Mouse (Mus musculus) lung, postnatal 36 days (tissue): ENCODE measurements around the gene Arhgef10l.

Source experiments
- DNase-seq: peaks from one replicate; pipeline ENCODE4 v3.0.0; 2022; ENCODE audit warnings: mixed read lengths

The Arhgef10l gene

GRCm38 (mm10) chr4:140693513-140693912, 27.7 kb upstream of the Arhgef10l start:
- no peak for DNase-seq

- DNase-seq, result no peak
Measured at GRCm38 (mm10) chr4:140691481-140691880, 25.7 kb upstream of the Arhgef10l start.

- peak; percentile 31 for DNase-seq
Measured at GRCm38 (mm10) chr4:140689873-140690655, 24.3 kb upstream of the Arhgef10l start.

- no peak for DNase-seq
Measured at GRCm38 (mm10) chr4:140688826-140689425, 23.1 kb upstream of the Arhgef10l start.

GRCm38 (mm10) chr4:140688044-140688825, 22.4 kb upstream of the Arhgef10l start:
- DNase-seq, result no peak

GRCm38 (mm10) chr4:140684881-140685303, 19.1 kb upstream of the Arhgef10l start:
- DNase-seq, result no peak

- peak; percentile 62 for DNase-seq
Measured at GRCm38 (mm10) chr4:140684141-140684871, 18.5 kb upstream of the Arhgef10l start.

GRCm38 (mm10) chr4:140683608-140684007, 17.8 kb upstream of the Arhgef10l start:
- no peak for DNase-seq

- no peak for DNase-seq
Measured at GRCm38 (mm10) chr4:140680731-140681397, 15.1 kb upstream of the Arhgef10l start.

GRCm38 (mm10) chr4:140679723-140680380, 14.0 kb upstream of the Arhgef10l start:
- peak; percentile 88 for DNase-seq

- no peak for DNase-seq
Measured at GRCm38 (mm10) chr4:140679038-140679437, 13.2 kb upstream of the Arhgef10l start.

GRCm38 (mm10) chr4:140674345-140674926, 8.6 kb upstream of the Arhgef10l start:
- peak; percentile 86 for DNase-seq

- DNase-seq, result no peak
Measured at GRCm38 (mm10) chr4:140673527-140674264, 7.9 kb upstream of the Arhgef10l start.

GRCm38 (mm10) chr4:140667802-140668201, 2.0 kb upstream of the Arhgef10l start:
- no peak for DNase-seq

- DNase-seq, result no peak
Measured at GRCm38 (mm10) chr4:140665053-140665452, 759 bp downstream of the Arhgef10l start.

- no peak for DNase-seq
Measured at GRCm38 (mm10) chr4:140662882-140663585, 2.8 kb downstream of the Arhgef10l start.

- DNase-seq, result no peak
Measured at GRCm38 (mm10) chr4:140662453-140662852, 3.4 kb downstream of the Arhgef10l start.

- DNase-seq, result no peak
Measured at GRCm38 (mm10) chr4:140661406-140662022, 4.3 kb downstream of the Arhgef10l start.
